Mouse (Mus musculus) erythroblast, embryonic 14.5 days (primary cell): ENCODE data around the gene Plpp7.

Experiments
- GATA1 ChIP-seq: IDR thresholded peaks from 2 replicates; pipeline ENCODE4 v1.6.1; 2012; ENCODE audit warnings: low read length, inconsistent platforms, mixed read lengths
- TAL1 ChIP-seq: IDR thresholded peaks from 3 replicates; pipeline ENCODE4 v1.6.1; 2012; ENCODE audit warnings: low read length, inconsistent platforms, mixed read lengths

DNA sequence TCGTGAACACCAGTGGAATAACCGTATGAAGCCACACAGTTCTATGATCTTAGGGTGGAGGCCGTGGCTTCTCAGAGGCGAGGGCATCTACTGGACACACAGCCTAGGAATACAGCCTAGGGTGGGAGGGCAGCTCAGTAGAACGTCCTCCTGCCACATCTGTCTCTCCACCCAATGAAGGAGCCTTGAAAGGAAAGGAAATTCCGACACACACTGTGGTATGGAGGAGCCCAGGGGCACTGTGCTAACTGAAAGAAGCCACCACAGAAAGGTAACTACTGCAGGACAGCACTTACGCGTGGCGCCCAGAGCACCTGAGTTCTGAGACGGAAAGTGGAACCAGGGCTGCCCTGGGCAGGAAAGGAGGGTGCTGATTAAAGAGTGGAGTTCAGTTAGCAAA is 24.6 kb upstream of the Plpp7 start:
- no peak for TF ChIP-seq TAL1
- TF ChIP-seq GATA1: no peak
